Mouse (Mus musculus) myocyte (in vitro differentiated cells): ENCODE results near the gene Gm10762. TPM values are rescaled to one million over a fixed set of nuclear protein-coding genes. Genes with fewer than 3 reads are reported as not detected.

Experiments used
- H3K27me3 ChIP-seq: one replicate; pipeline ENCODE4 v1.6.1; 2011; ENCODE audit not compliant: control insufficient read depth, insufficient read depth, insufficient read length
- H3K36me3 ChIP-seq: one replicate; pipeline ENCODE4 v1.6.1; 2011; ENCODE audit not compliant: control insufficient read depth, insufficient read depth
- H3K4me2 ChIP-seq: one replicate; pipeline ENCODE4 v1.6.1; 2011; ENCODE audit warnings: low read depth, control low read depth
- H3K4me3 ChIP-seq: one replicate; pipeline ENCODE4 v1.5.1; 2011; ENCODE audit warnings: mild to moderate bottlenecking, control low read depth, moderate library complexity
- H3K79me2 ChIP-seq: one replicate; pipeline ENCODE4 v1.6.1; 2011; ENCODE audit not compliant: control insufficient read depth, insufficient read depth
- H3ac ChIP-seq: one replicate; pipeline ENCODE4 v1.6.1; 2011; ENCODE audit not compliant: control insufficient read depth, insufficient read length
- CEBPB ChIP-seq: IDR thresholded peaks from 2 replicates; pipeline ENCODE4 v1.6.1; 2011; ENCODE audit warnings: mild to moderate bottlenecking, moderate library complexity; ENCODE audit not compliant: poor library complexity, insufficient read depth, severe bottlenecking
- E2F4 ChIP-seq: IDR thresholded peaks from one replicate; pipeline ENCODE4 v1.6.1; 2011; ENCODE audit warnings: mild to moderate bottlenecking, control low read depth, moderate library complexity; ENCODE audit not compliant: insufficient read depth
- MAX ChIP-seq: IDR thresholded peaks from one replicate; pipeline ENCODE4 v1.6.1; 2011; ENCODE audit warnings: low read depth, mild to moderate bottlenecking, control low read depth
- MYOD1 ChIP-seq, 3 experiments: IDR thresholded peaks; one replicate each; pipeline ENCODE4 v1.6.1; 2011; ENCODE audit warnings: control low read depth in 2 of 3, low read depth in 2 of 3, mild to moderate bottlenecking in 2 of 3, moderate library complexity in 1 of 3; ENCODE audit not compliant: insufficient read length in 2 of 3, control insufficient read depth in 1 of 3
- MYOG ChIP-seq, 3 experiments: IDR thresholded peaks; one replicate each; pipeline ENCODE4 v1.6.1; 2011; ENCODE audit warnings: control low read depth in 2 of 3, low read depth in 2 of 3, mild to moderate bottlenecking in 2 of 3; ENCODE audit not compliant: insufficient read length in 2 of 3, control insufficient read depth in 1 of 3, insufficient read depth in 1 of 3
- POLR2A ChIP-seq: IDR thresholded peaks from one replicate; pipeline ENCODE4 v1.6.1; 2011; ENCODE audit warnings: low read depth, mild to moderate bottlenecking, control low read depth, moderate library complexity; ENCODE audit not compliant: insufficient read length
- POLR2AphosphoS2 ChIP-seq: IDR thresholded peaks from one replicate; pipeline ENCODE4 v1.6.1; 2011; ENCODE audit warnings: low read depth, control low read depth; ENCODE audit not compliant: insufficient read length
- REST ChIP-seq: IDR thresholded peaks from one replicate; pipeline ENCODE4 v1.6.1; 2011; ENCODE audit warnings: mild to moderate bottlenecking, control low read depth, moderate library complexity; ENCODE audit not compliant: insufficient read depth, insufficient read length
- SRF ChIP-seq: IDR thresholded peaks from one replicate; pipeline ENCODE4 v1.6.1; 2011; ENCODE audit warnings: low read depth; ENCODE audit not compliant: control insufficient read depth, insufficient read length
- TCF12 ChIP-seq: IDR thresholded peaks from one replicate; pipeline ENCODE4 v1.6.1; 2011; ENCODE audit warnings: mild to moderate bottlenecking, control low read depth; ENCODE audit not compliant: poor library complexity, insufficient read depth, severe bottlenecking
- TCF3 ChIP-seq: IDR thresholded peaks from one replicate; pipeline ENCODE4 v1.6.1; 2011; ENCODE audit warnings: low read depth, control low read depth; ENCODE audit not compliant: insufficient read length
- USF1 ChIP-seq: IDR thresholded peaks from one replicate; pipeline ENCODE4 v1.6.1; 2011; ENCODE audit warnings: low read depth, mild to moderate bottlenecking, control low read depth, moderate library complexity
- polyA plus RNA-seq: library from polyadenylated mRNA; unstranded; fragments of >200 nt; fragmentation: generic; extraction: Trizol; gene quantifications from one replicate; pipeline ENCODE4 v1.2.1, GENCODE M21; 2012; ENCODE audit warnings: missing spikeins

The Gm10762 gene
- polyA plus RNA-seq, 1 experiment = 2.8 TPM

GRCm38 (mm10) chr2:128966236-128966635 is 1.3 kb downstream of the Gm10762 start:
- H3K4me2 ChIP-seq = peak overlapping the region; percentile 61
- no peaks in the 10 kb centered on the region for H3K36me3 ChIP-seq
- H3K4me3 ChIP-seq = peak overlapping the region; percentile 56

DNA sequence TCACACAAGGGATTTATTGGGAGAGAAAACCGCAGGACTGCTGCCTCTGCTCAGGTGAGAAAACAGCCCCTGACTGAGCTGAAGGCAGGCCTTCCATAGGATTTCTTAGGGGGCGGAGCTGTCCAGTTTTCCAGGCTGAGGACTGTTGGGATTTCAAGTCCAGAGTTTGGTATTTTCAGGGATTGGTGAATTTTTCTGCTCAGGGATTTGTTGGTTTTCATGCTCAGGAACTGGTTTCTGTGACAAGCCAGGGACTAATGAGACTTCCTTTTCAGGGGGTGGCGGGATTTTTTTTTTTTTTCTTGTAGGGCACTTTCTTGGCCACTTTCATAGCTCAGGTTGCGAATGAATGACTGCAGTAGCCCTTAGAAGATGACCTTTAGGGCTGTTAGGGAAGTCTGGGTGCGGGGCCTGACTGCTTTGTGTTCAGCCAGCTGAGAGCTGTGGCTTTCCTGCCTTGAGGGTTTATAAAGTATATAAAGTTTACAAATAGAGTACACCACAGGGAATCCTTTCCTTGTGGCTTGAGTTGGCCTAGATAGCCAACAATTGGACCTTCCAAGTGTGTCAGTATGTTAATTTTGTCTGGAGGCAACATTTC is 1.9 kb downstream of the Gm10762 start:
- H3K4me3 ChIP-seq = no peak overlapping the region
- no peak for TF ChIP-seq SRF
- no peak for TF ChIP-seq POLR2AphosphoS2
- no peak for TF ChIP-seq E2F4
- TF ChIP-seq POLR2A = no peak
- TF ChIP-seq CEBPB = no peak
- no peak for TF ChIP-seq TCF3
- TF ChIP-seq MYOD1 (IDR thresholded peaks at IDR 0.05; ENCODE audit: control insufficient read depth in 1 of 3, insufficient read length in 2 of 3, low read depth in 2 of 3) = no peak
- no peak for TF ChIP-seq USF1
- no peak for TF ChIP-seq MAX
- TF ChIP-seq MYOG (IDR thresholded peaks at IDR 0.05; ENCODE audit: control insufficient read depth in 1 of 3, insufficient read depth in 1 of 3, insufficient read length in 2 of 3, low read depth in 2 of 3) = no peak
- no peak for TF ChIP-seq TCF12
- H3ac ChIP-seq = no peak overlapping the region

More at GRCm38 (mm10) chr2:128966236-128966635, 1.3 kb downstream of the Gm10762 start:
- no peak for TF ChIP-seq E2F4
- TF ChIP-seq SRF = no peak
- no peak for TF ChIP-seq MAX
- no peak for TF ChIP-seq REST
- TF ChIP-seq MYOG (IDR thresholded peaks at IDR 0.05; ENCODE audit: control insufficient read depth in 1 of 3, insufficient read depth in 1 of 3, insufficient read length in 2 of 3, low read depth in 2 of 3) = no peak
- no peak for TF ChIP-seq TCF3
- TF ChIP-seq TCF12 = no peak
- TF ChIP-seq MYOD1 (IDR thresholded peaks at IDR 0.05; ENCODE audit: control insufficient read depth in 1 of 3, insufficient read length in 2 of 3, low read depth in 2 of 3) = no peak
- TF ChIP-seq POLR2AphosphoS2 = no peak
- TF ChIP-seq POLR2A = no peak
- no peak for TF ChIP-seq USF1
- TF ChIP-seq CEBPB = no peak
- H3K27me3 ChIP-seq = no peaks in the 10 kb centered on the region
- no peak overlapping the region for H3ac ChIP-seq
- peaks cover 8% of the 10 kb centered on the region for H3K79me2 ChIP-seq

DNA sequence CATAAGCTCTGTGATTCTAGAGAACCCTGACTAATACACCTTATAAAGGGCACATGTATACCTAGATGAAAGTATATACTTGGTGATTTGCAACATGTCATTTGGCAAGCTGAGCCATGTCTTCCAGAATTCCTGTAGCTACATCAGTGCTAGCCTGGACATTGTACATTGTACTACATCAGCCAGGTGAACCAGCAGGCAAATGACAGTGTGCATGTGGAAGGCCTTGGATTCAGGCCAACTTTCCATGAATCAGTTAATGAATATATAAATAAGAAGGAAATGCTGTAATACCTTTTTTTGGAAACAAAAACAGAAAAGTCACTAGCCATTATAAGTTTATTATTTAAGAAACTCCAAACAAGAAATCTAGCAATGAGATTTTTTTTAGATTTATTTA is 13.3 kb downstream of the Gm10762 start:
- no peak overlapping the region for H3ac ChIP-seq
- H3K27me3 ChIP-seq = no peaks in the 10 kb centered on the region
- H3K36me3 ChIP-seq = no peaks in the 10 kb centered on the region
- H3K4me2 ChIP-seq = no peak overlapping the region
- no peaks in the 10 kb centered on the region for H3K79me2 ChIP-seq
- no peak for TF ChIP-seq CEBPB
- TF ChIP-seq SRF = no peak
- no peak for TF ChIP-seq POLR2AphosphoS2
- no peak overlapping the region for H3K4me3 ChIP-seq

More for the DNA sequence above, 1.9 kb downstream of the Gm10762 start:
- no peak overlapping the region for H3K4me2 ChIP-seq
- no peaks in the 10 kb centered on the region for H3K36me3 ChIP-seq
- no peaks in the 10 kb centered on the region for H3K27me3 ChIP-seq
- H3K79me2 ChIP-seq = peaks cover 8% of the 10 kb centered on the region

GRCm38 (mm10) chr2:128947962-128948588 is 19.4 kb downstream of the Gm10762 start:
- no peak overlapping the region for H3ac ChIP-seq
- no peak for TF ChIP-seq MYOG (IDR thresholded peaks at IDR 0.05; ENCODE audit: control insufficient read depth in 1 of 3, insufficient read depth in 1 of 3, insufficient read length in 2 of 3, low read depth in 2 of 3)
- H3K4me2 ChIP-seq = no peak overlapping the region

GRCm38 (mm10) chr2:128943538-128944528 is 23.7 kb downstream of the Gm10762 start, which contains the start of gene Zc3h8:
Gene Zc3h8 (minus strand): TSS chr2:128944077.
- H3K4me3 ChIP-seq = peak within 1 kb of the TSS; percentile 48

More at GRCm38 (mm10) chr2:128947962-128948588, 19.4 kb downstream of the Gm10762 start:
- no peaks in the 10 kb centered on the region for H3K27me3 ChIP-seq
- no peak overlapping the region for H3K4me3 ChIP-seq
- H3K36me3 ChIP-seq = no peaks in the 10 kb centered on the region
- no peaks in the 10 kb centered on the region for H3K79me2 ChIP-seq

More at GRCm38 (mm10) chr2:128943538-128944528, 23.7 kb downstream of the Gm10762 start, which contains the start of gene Zc3h8:
- H3ac ChIP-seq = peak within 1 kb of the TSS; percentile 71
- TF ChIP-seq CEBPB (no peak), MYOD1 (IDR thresholded peaks at IDR 0.05; ENCODE audit: control insufficient read depth in 1 of 3, insufficient read length in 2 of 3, low read depth in 2 of 3) (peak in 2 of 3 experiments; percentile 1 to 38), POLR2AphosphoS2 (peak; percentile 70), MAX (no peak), REST (no peak), E2F4 (no peak), TCF3 (no peak), POLR2A (peak; percentile 89), TCF12 (no peak), MYOG (IDR thresholded peaks at IDR 0.05; ENCODE audit: control insufficient read depth in 1 of 3, insufficient read depth in 1 of 3, insufficient read length in 2 of 3, low read depth in 2 of 3) (peak in 1 of 3 experiments; percentile 14), SRF (no peak)
- H3K36me3 ChIP-seq = no peaks in the 10 kb centered on the region
- H3K79me2 ChIP-seq = no peaks in the 10 kb centered on the region
- H3K27me3 ChIP-seq = no peaks in the 10 kb centered on the region
- H3K4me2 ChIP-seq = peak within 1 kb of the TSS; percentile 99
